Mouse (Mus musculus): ENCODE data around the gene Trib2. TPM values are rescaled to one million over a fixed set of nuclear protein-coding genes. Genes with fewer than 3 reads are reported as not detected.
A peak's percentile ranks its signal among the peaks of the same experiment; 100 is the strongest.

Trib2 gene
- polyA plus RNA-seq (2014; fragmentation: Nextera tagmentation; extraction: Ambion mirVana): 55.5 and 62.3 TPM in 2 replicates

- Histone ChIP-seq H3K4me1 (ENCODE audit: control insufficient read depth in 2 of 2, insufficient read depth in 2 of 2, low read length in 2 of 2) (peaks cover 5 to 20% of the 10 kb centered on the region in 2 experiments), H3K9me3 (ENCODE audit: control insufficient read depth, low read length) (no peaks in the 10 kb centered on the region), H3K27ac (replicated peaks in 1 of 2; ENCODE audit: control insufficient read depth in 1 of 2, insufficient read depth in 1 of 2, low read depth in 2 of 2, low read length in 2 of 2) (peak within 1 kb of the TSS; percentile 97 to 98), H3K4me2 (ENCODE audit: low read length) (peak within 1 kb of the TSS; percentile 80), H3K36me3 (ENCODE audit: control insufficient read depth, insufficient read depth, low read length) (no peaks in the 10 kb centered on the region), H3K9ac (ENCODE audit: low read length) (peak within 1 kb of the TSS; percentile 88), H3K4me3 (ENCODE audit: control insufficient read depth in 1 of 2, insufficient read depth in 1 of 2, low read depth in 1 of 2, low read length in 2 of 2) (peak within 1 kb of the TSS; percentile 67 to 77), H3K27me3 (ENCODE audit: control insufficient read depth, insufficient read depth, low read length) (no peaks in the 10 kb centered on the region)
- under 1% methylated on average over 50 of the region's 50 CpGs for WGBS
- peak; percentile 91 for ATAC-seq (ENCODE audit: insufficient number of reproducible peaks, insufficient read depth, low FRiP score, low read depth)
Observed at GRCm38 (mm10) chr12:15816740-15817178, at the start of gene Trib2. Gene Trib2 (minus strand): TSS chr12:15816922.

DNA sequence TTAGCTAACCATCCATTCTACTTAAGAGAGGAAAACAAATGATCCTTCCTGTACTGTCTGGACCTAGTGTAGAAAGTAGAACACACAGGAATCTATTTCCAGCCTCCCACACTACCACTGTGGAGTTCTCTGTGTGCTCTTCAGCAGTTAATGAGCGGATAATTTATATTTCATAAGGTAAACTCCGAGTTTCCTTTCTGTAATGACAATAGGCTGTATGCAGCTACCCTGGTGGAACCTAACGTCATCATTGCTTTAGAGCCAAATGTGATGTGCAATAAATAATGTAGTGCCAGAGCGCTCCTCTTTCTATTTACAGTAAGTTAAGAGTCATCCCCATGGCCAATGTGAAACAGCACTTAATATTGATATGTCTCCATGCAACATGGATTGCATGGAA is 41.3 kb upstream of the Trib2 start:
- H3K4me2 ChIP-seq (ENCODE audit: low read length): no peak overlapping the region
- H3K4me1 ChIP-seq (ENCODE audit: control insufficient read depth in 2 of 2, insufficient read depth in 2 of 2, low read length in 2 of 2): no peaks in the 10 kb centered on the region; a peak in 1 of 4 replicates
- H3K9ac ChIP-seq (ENCODE audit: low read length): no peak overlapping the region
- no peak overlapping the region for H3K27ac ChIP-seq (replicated peaks in 1 of 2; ENCODE audit: control insufficient read depth in 1 of 2, insufficient read depth in 1 of 2, low read depth in 2 of 2, low read length in 2 of 2)
- H3K27me3 ChIP-seq (ENCODE audit: control insufficient read depth, insufficient read depth, low read length): no peaks in the 10 kb centered on the region
- no peaks in the 10 kb centered on the region for H3K9me3 ChIP-seq (ENCODE audit: control insufficient read depth, low read length)
- no peak overlapping the region for H3K4me3 ChIP-seq (ENCODE audit: control insufficient read depth in 1 of 2, insufficient read depth in 1 of 2, low read depth in 1 of 2, low read length in 2 of 2)
- WGBS: 85% methylated on average over 4 of the region's 4 CpGs
- H3K36me3 ChIP-seq (ENCODE audit: control insufficient read depth, insufficient read depth, low read length): no peaks in the 10 kb centered on the region
- no peak for ATAC-seq (ENCODE audit: insufficient number of reproducible peaks, insufficient read depth, low FRiP score, low read depth)

DNA sequence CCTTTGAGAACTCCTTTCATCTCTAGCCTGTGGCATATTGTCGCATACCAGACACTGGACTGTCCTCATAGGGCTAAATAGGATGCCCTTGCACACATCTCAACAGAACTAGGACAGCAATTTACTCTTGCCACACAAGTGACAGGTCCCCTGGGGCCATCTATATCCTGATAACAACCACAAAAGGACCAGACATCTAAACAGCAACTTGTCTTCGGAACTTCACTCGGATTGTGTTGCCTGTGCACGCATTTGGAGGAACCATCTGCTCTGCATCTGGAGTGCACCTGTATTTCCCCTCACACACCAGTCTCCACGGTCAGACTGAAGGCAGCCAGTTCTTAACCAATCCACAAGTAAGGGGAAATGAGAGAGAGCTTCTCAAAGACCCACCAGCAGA is 39.2 kb upstream of the Trib2 start:
- H3K4me1 ChIP-seq (ENCODE audit: control insufficient read depth in 2 of 2, insufficient read depth in 2 of 2, low read length in 2 of 2): peaks cover 0 to 4% of the 10 kb centered on the region in 2 experiments; a peak in 2 of 4 replicates
- WGBS: 79% methylated on average over 5 of the region's 5 CpGs
- H3K9ac ChIP-seq (ENCODE audit: low read length): no peak overlapping the region
- no peak for ATAC-seq (ENCODE audit: insufficient number of reproducible peaks, insufficient read depth, low FRiP score, low read depth)
- H3K9me3 ChIP-seq (ENCODE audit: control insufficient read depth, low read length): no peaks in the 10 kb centered on the region
- no peaks in the 10 kb centered on the region for H3K27me3 ChIP-seq (ENCODE audit: control insufficient read depth, insufficient read depth, low read length)
- H3K4me3 ChIP-seq (ENCODE audit: control insufficient read depth in 1 of 2, insufficient read depth in 1 of 2, low read depth in 1 of 2, low read length in 2 of 2): no peak overlapping the region
- no peak overlapping the region for H3K27ac ChIP-seq (replicated peaks in 1 of 2; ENCODE audit: control insufficient read depth in 1 of 2, insufficient read depth in 1 of 2, low read depth in 2 of 2, low read length in 2 of 2)
- H3K4me2 ChIP-seq (ENCODE audit: low read length): no peak overlapping the region
- H3K36me3 ChIP-seq (ENCODE audit: control insufficient read depth, insufficient read depth, low read length): no peaks in the 10 kb centered on the region

DNA sequence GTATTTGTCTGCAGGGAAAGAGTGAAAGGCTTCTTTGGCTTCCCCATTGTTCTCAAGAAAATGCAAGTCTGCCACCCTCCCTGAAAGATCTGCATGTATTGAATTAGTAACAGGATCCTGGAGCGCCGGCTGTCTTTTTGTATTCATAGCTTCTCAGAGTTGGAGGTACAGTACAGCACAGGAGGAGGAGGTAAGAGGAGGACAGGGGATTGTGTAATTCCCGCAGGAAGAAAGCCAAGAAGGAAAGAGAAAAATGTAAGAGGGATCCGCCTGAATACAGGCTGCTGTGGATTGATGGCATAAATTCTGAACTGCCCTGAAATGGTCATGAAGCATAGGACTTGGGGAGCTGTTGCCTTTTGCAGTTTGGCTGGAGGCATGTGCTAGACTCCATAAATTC is 36.1 kb upstream of the Trib2 start:
- ATAC-seq (ENCODE audit: insufficient number of reproducible peaks, insufficient read depth, low FRiP score, low read depth): no peak
- Histone ChIP-seq H3K9ac (ENCODE audit: low read length) (no peak overlapping the region), H3K4me3 (ENCODE audit: control insufficient read depth in 1 of 2, insufficient read depth in 1 of 2, low read depth in 1 of 2, low read length in 2 of 2) (no peak overlapping the region), H3K36me3 (ENCODE audit: control insufficient read depth, insufficient read depth, low read length) (no peaks in the 10 kb centered on the region), H3K27ac (replicated peaks in 1 of 2; ENCODE audit: control insufficient read depth in 1 of 2, insufficient read depth in 1 of 2, low read depth in 2 of 2, low read length in 2 of 2) (no peak overlapping the region), H3K4me2 (ENCODE audit: low read length) (no peak overlapping the region), H3K9me3 (ENCODE audit: control insufficient read depth, low read length) (no peaks in the 10 kb centered on the region), H3K4me1 (ENCODE audit: control insufficient read depth in 2 of 2, insufficient read depth in 2 of 2, low read length in 2 of 2) (peaks cover 12 to 25% of the 10 kb centered on the region in 2 experiments), H3K27me3 (ENCODE audit: control insufficient read depth, insufficient read depth, low read length) (no peaks in the 10 kb centered on the region)
- 69% methylated on average over 4 of the region's 4 CpGs for WGBS

DNA sequence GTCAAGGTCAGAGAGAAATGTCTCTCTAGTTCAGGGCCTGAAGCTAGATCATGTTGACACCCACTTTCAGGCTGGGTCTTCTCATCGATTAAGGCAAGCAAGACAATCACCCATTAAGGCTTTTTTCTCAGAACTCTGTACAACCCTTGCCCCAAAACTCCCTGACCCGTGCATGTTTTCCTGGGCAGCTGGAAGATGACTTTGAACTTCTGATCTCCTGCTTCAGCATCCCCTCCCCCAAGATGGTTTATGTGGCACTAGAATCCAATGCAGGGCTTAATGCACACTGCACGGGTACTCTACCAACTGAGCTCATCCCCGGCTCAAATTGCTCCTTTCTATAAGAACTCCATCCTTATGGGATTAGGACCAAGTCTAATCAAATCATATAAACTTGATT is 35.3 kb upstream of the Trib2 start:
- ATAC-seq (ENCODE audit: insufficient number of reproducible peaks, insufficient read depth, low FRiP score, low read depth): no peak
- H3K4me2 ChIP-seq (ENCODE audit: low read length): no peak overlapping the region
- no peaks in the 10 kb centered on the region for H3K27me3 ChIP-seq (ENCODE audit: control insufficient read depth, insufficient read depth, low read length)
- peaks cover 12 to 25% of the 10 kb centered on the region in 2 experiments for H3K4me1 ChIP-seq (ENCODE audit: control insufficient read depth in 2 of 2, insufficient read depth in 2 of 2, low read length in 2 of 2)
- H3K27ac ChIP-seq (replicated peaks in 1 of 2; ENCODE audit: control insufficient read depth in 1 of 2, insufficient read depth in 1 of 2, low read depth in 2 of 2, low read length in 2 of 2): no peak overlapping the region
- H3K9me3 ChIP-seq (ENCODE audit: control insufficient read depth, low read length): no peaks in the 10 kb centered on the region
- WGBS: 88% methylated on average over 4 of the region's 4 CpGs
- no peak overlapping the region for H3K4me3 ChIP-seq (ENCODE audit: control insufficient read depth in 1 of 2, insufficient read depth in 1 of 2, low read depth in 1 of 2, low read length in 2 of 2)
- H3K36me3 ChIP-seq (ENCODE audit: control insufficient read depth, insufficient read depth, low read length): no peaks in the 10 kb centered on the region
- no peak overlapping the region for H3K9ac ChIP-seq (ENCODE audit: low read length)

DNA sequence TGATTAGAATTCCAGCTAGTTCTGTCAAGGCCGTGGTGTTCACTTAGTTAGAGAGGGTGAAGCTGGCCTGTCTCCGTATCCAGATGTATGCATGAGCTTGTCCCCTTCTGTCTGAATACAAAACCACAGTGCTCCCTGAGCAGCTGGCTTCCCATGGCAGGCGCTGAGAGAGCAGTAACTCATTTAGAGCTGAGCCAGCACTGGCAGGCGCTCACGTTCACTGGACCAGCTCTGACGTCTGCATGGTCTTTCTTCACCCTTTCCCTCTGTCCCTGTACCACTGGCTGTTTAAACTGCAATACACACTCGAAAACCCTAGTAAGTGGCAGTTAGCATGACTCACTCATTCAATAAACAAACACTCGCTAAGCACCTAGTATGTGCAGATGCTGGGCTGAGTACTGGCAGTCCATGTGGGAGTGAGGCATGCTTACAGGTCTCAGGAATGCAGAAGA is 33.7 kb upstream of the Trib2 start:
- Histone ChIP-seq H3K4me1 (ENCODE audit: control insufficient read depth in 2 of 2, insufficient read depth in 2 of 2, low read length in 2 of 2) (peaks cover 12 to 25% of the 10 kb centered on the region in 2 experiments), H3K4me3 (ENCODE audit: control insufficient read depth in 1 of 2, insufficient read depth in 1 of 2, low read depth in 1 of 2, low read length in 2 of 2) (no peak overlapping the region), H3K9me3 (ENCODE audit: control insufficient read depth, low read length) (no peaks in the 10 kb centered on the region), H3K27me3 (ENCODE audit: control insufficient read depth, insufficient read depth, low read length) (no peaks in the 10 kb centered on the region), H3K36me3 (ENCODE audit: control insufficient read depth, insufficient read depth, low read length) (no peaks in the 10 kb centered on the region), H3K4me2 (ENCODE audit: low read length) (peak overlapping the region; percentile 4; the same call in 1 of the 2 replicates), H3K9ac (ENCODE audit: low read length) (no peak overlapping the region), H3K27ac (replicated peaks in 1 of 2; ENCODE audit: control insufficient read depth in 1 of 2, insufficient read depth in 1 of 2, low read depth in 2 of 2, low read length in 2 of 2) (peak overlapping the region; percentile 77 to 82)
- ATAC-seq (ENCODE audit: insufficient number of reproducible peaks, insufficient read depth, low FRiP score, low read depth): no peak
- 47% methylated on average over 8 of the region's 8 CpGs for WGBS

- H3K27me3 ChIP-seq (ENCODE audit: control insufficient read depth, insufficient read depth, low read length): no peaks in the 10 kb centered on the region
- 10% methylated on average over 3 of the region's 3 CpGs for WGBS
- H3K4me1 ChIP-seq (ENCODE audit: control insufficient read depth in 2 of 2, insufficient read depth in 2 of 2, low read length in 2 of 2): peaks cover 12 to 25% of the 10 kb centered on the region in 2 experiments
- ATAC-seq (ENCODE audit: insufficient number of reproducible peaks, insufficient read depth, low FRiP score, low read depth): peak; percentile 81
- no peak overlapping the region for H3K9ac ChIP-seq (ENCODE audit: low read length)
- H3K4me2 ChIP-seq (ENCODE audit: low read length): peak overlapping the region; percentile 4
- H3K4me3 ChIP-seq (ENCODE audit: control insufficient read depth in 1 of 2, insufficient read depth in 1 of 2, low read depth in 1 of 2, low read length in 2 of 2): no peak overlapping the region
- peak overlapping the region; percentile 77 to 82 for H3K27ac ChIP-seq (replicated peaks in 1 of 2; ENCODE audit: control insufficient read depth in 1 of 2, insufficient read depth in 1 of 2, low read depth in 2 of 2, low read length in 2 of 2)
- H3K36me3 ChIP-seq (ENCODE audit: control insufficient read depth, insufficient read depth, low read length): no peaks in the 10 kb centered on the region
- H3K9me3 ChIP-seq (ENCODE audit: control insufficient read depth, low read length): no peaks in the 10 kb centered on the region
Observed at GRCm38 (mm10) chr12:15849861-15850294, 33.2 kb upstream of the Trib2 start.

DNA sequence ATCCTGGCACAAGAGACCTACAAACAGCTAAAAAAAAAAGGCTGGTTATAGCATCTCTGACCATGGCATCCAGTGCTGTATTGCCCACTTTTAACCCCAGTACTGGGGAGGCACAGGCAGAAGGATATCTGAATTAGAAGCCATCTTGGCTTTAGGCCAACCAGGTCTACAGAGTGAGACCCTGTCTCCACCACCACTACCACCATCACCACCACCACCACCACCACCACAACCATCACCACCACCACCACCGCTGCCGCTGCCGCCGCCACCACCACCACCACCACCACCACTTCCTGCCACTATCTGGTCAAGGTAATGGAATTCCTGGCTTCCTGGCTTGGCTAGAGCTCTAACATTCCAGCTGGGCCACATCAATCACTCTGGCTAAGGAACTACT is 31.7 kb upstream of the Trib2 start:
- no peak for ATAC-seq (ENCODE audit: insufficient number of reproducible peaks, insufficient read depth, low FRiP score, low read depth)
- peaks cover 12 to 25% of the 10 kb centered on the region in 2 experiments for H3K4me1 ChIP-seq (ENCODE audit: control insufficient read depth in 2 of 2, insufficient read depth in 2 of 2, low read length in 2 of 2)
- H3K27ac ChIP-seq (replicated peaks in 1 of 2; ENCODE audit: control insufficient read depth in 1 of 2, insufficient read depth in 1 of 2, low read depth in 2 of 2, low read length in 2 of 2): no peak overlapping the region
- 74% methylated on average over 4 of the region's 4 CpGs for WGBS
- H3K9me3 ChIP-seq (ENCODE audit: control insufficient read depth, low read length): no peaks in the 10 kb centered on the region
- no peak overlapping the region for H3K4me2 ChIP-seq (ENCODE audit: low read length)
- no peak overlapping the region for H3K9ac ChIP-seq (ENCODE audit: low read length)
- no peak overlapping the region for H3K4me3 ChIP-seq (ENCODE audit: control insufficient read depth in 1 of 2, insufficient read depth in 1 of 2, low read depth in 1 of 2, low read length in 2 of 2)
- no peaks in the 10 kb centered on the region for H3K27me3 ChIP-seq (ENCODE audit: control insufficient read depth, insufficient read depth, low read length)
- H3K36me3 ChIP-seq (ENCODE audit: control insufficient read depth, insufficient read depth, low read length): no peaks in the 10 kb centered on the region
